Mouse (Mus musculus): ENCODE results near the gene Sypl. TPM values are rescaled to one million over a fixed set of nuclear protein-coding genes. Genes with fewer than 3 reads are reported as not detected.
"Not testable (repeated sequence)": the region's sequence is repeated elsewhere in the genome, so short reads cannot be mapped to it uniquely, and the experiment has no call there.

The Sypl gene
- polyA plus RNA-seq, 1 experiment from 2014 or later, result 105 TPM

- ATAC-seq (ENCODE audit: insufficient number of reproducible peaks, insufficient read depth, low FRiP score, low read depth), result no peak
- Histone ChIP-seq H3K9me3 (ENCODE audit: control insufficient read depth, low read length) (no peaks in the 10 kb centered on the region), H3K9ac (ENCODE audit: low read length) (no peak overlapping the region), H3K4me3 (ENCODE audit: control insufficient read depth in 1 of 2, insufficient read depth in 1 of 2, low read depth in 1 of 2, low read length in 2 of 2) (no peak overlapping the region), H3K27me3 (ENCODE audit: control insufficient read depth, insufficient read depth, low read length) (no peaks in the 10 kb centered on the region), H3K4me1 (ENCODE audit: control insufficient read depth in 2 of 2, insufficient read depth in 2 of 2, low read length in 2 of 2) (peaks cover 3 to 6% of the 10 kb centered on the region in 2 experiments; a peak in 3 of 4 replicates), H3K36me3 (ENCODE audit: control insufficient read depth, insufficient read depth, low read length) (no peaks in the 10 kb centered on the region), H3K4me2 (ENCODE audit: low read length) (no peak overlapping the region), H3K27ac (replicated peaks in 1 of 2; ENCODE audit: control insufficient read depth in 1 of 2, insufficient read depth in 1 of 2, low read depth in 2 of 2, low read length in 2 of 2) (no peak overlapping the region)
- WGBS, result 74% methylated on average over 1 of the region's 1 CpGs
Observed at GRCm38 (mm10) chr12:32986284-32986683, 32.6 kb downstream of the Sypl start.

- peak; percentile 47; the same call in 1 of the 2 replicates for ATAC-seq (ENCODE audit: insufficient number of reproducible peaks, insufficient read depth, low FRiP score, low read depth)
Observed at GRCm38 (mm10) chr12:32989731-32990130, 36.0 kb downstream of the Sypl start.

DNA sequence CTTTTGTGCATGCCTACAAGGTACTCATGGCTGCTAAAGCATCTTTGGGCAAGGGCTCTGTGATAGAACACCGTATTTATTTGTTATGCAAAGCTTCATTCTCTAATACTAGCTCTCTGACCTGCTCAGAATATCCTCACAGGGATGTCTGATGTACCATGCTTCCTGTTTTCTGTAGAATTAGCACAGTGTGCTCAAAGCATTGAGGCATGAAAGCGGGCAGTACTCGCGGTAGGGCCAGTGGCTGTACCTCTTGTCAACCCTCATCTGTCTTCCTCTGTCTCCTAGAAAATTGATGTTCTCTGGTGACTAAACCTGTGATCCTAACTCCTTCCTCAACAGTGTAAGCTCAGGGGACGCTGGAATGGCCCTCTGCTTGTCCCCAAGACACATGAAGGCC lies 40.4 kb downstream of the Sypl start:
- no peak for ATAC-seq (ENCODE audit: insufficient number of reproducible peaks, insufficient read depth, low FRiP score, low read depth)
- Histone ChIP-seq H3K27ac (replicated peaks in 1 of 2; ENCODE audit: control insufficient read depth in 1 of 2, insufficient read depth in 1 of 2, low read depth in 2 of 2, low read length in 2 of 2) (no peak overlapping the region), H3K4me2 (ENCODE audit: low read length) (no peak overlapping the region), H3K36me3 (ENCODE audit: control insufficient read depth, insufficient read depth, low read length) (no peaks in the 10 kb centered on the region), H3K4me3 (ENCODE audit: control insufficient read depth in 1 of 2, insufficient read depth in 1 of 2, low read depth in 1 of 2, low read length in 2 of 2) (no peak overlapping the region), H3K4me1 (ENCODE audit: control insufficient read depth in 2 of 2, insufficient read depth in 2 of 2, low read length in 2 of 2) (peaks cover 14 to 17% of the 10 kb centered on the region in 2 experiments), H3K9me3 (ENCODE audit: control insufficient read depth, low read length) (no peaks in the 10 kb centered on the region), H3K27me3 (ENCODE audit: control insufficient read depth, insufficient read depth, low read length) (no peaks in the 10 kb centered on the region; the same call in 1 of the 2 replicates), H3K9ac (ENCODE audit: low read length) (no peak overlapping the region)
- WGBS, result 77% methylated on average over 5 of the region's 5 CpGs

More at GRCm38 (mm10) chr12:32989731-32990130, 36.0 kb downstream of the Sypl start:
- Histone ChIP-seq H3K27ac (replicated peaks in 1 of 2; ENCODE audit: control insufficient read depth in 1 of 2, insufficient read depth in 1 of 2, low read depth in 2 of 2, low read length in 2 of 2) (peak overlapping the region; percentile 29 to 51; a peak in 3 of 4 replicates), H3K4me2 (ENCODE audit: low read length) (peak overlapping the region; percentile 16; the same call in 1 of the 2 replicates), H3K27me3 (ENCODE audit: control insufficient read depth, insufficient read depth, low read length) (no peaks in the 10 kb centered on the region; the same call in 1 of the 2 replicates), H3K4me3 (ENCODE audit: control insufficient read depth in 1 of 2, insufficient read depth in 1 of 2, low read depth in 1 of 2, low read length in 2 of 2) (no peak overlapping the region), H3K9ac (ENCODE audit: low read length) (no peak overlapping the region), H3K4me1 (ENCODE audit: control insufficient read depth in 2 of 2, insufficient read depth in 2 of 2, low read length in 2 of 2) (peaks cover 5 to 8% of the 10 kb centered on the region in 2 experiments), H3K36me3 (ENCODE audit: control insufficient read depth, insufficient read depth, low read length) (no peaks in the 10 kb centered on the region), H3K9me3 (ENCODE audit: control insufficient read depth, low read length) (no peaks in the 10 kb centered on the region)
- WGBS, result 25% methylated on average over 12 of the region's 12 CpGs

DNA sequence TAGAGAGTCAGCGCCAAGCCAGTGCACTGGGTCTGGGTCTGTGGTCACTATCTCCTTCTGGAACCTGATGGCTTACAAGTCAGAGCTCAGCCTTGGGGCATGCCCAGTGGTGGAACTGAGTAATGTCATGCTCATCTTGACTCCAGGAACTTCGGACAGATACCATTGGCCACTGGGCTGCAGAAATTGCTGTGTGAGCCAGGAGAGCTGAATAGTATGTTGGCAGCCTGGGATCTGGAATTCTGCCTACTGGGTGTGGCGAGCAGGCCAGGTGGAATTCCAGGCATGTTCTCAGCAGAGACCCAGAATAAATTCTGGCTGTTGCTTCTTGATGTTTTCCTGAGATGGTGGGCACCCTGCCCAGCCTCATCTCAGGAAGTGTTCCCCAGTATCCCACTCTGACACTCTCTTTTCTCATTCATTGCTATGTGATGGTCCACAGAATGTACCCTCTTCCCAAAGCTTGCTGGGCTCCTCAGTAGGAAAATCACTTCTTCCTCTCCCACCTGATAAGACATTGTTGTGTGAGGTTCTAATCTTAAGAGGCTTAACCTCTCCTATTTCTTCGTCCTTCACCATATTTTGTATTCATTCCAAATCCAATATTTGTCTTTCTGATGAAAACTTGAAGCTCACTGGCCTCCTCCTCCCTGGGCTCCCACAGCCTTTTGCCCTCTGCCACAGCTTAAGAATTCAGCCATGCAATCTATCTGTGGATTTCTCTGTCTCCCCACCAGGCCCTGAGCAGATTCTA lies 41.6 kb downstream of the Sypl start:
- H3K4me1 ChIP-seq (ENCODE audit: control insufficient read depth in 2 of 2, insufficient read depth in 2 of 2, low read length in 2 of 2), result peaks cover 8 to 14% of the 10 kb centered on the region in 2 experiments
- H3K27ac ChIP-seq (replicated peaks in 1 of 2; ENCODE audit: control insufficient read depth in 1 of 2, insufficient read depth in 1 of 2, low read depth in 2 of 2, low read length in 2 of 2), result no peak overlapping the region
- no peaks in the 10 kb centered on the region; the same call in 1 of the 2 replicates for H3K27me3 ChIP-seq (ENCODE audit: control insufficient read depth, insufficient read depth, low read length)
- WGBS, result 38% methylated on average over 4 of the region's 4 CpGs
- H3K36me3 ChIP-seq (ENCODE audit: control insufficient read depth, insufficient read depth, low read length), result no peaks in the 10 kb centered on the region
- no peak overlapping the region for H3K9ac ChIP-seq (ENCODE audit: low read length)
- no peak overlapping the region for H3K4me3 ChIP-seq (ENCODE audit: control insufficient read depth in 1 of 2, insufficient read depth in 1 of 2, low read depth in 1 of 2, low read length in 2 of 2)
- no peak overlapping the region for H3K4me2 ChIP-seq (ENCODE audit: low read length)
- H3K9me3 ChIP-seq (ENCODE audit: control insufficient read depth, low read length), result no peaks in the 10 kb centered on the region
- no peak for ATAC-seq (ENCODE audit: insufficient number of reproducible peaks, insufficient read depth, low FRiP score, low read depth)

DNA sequence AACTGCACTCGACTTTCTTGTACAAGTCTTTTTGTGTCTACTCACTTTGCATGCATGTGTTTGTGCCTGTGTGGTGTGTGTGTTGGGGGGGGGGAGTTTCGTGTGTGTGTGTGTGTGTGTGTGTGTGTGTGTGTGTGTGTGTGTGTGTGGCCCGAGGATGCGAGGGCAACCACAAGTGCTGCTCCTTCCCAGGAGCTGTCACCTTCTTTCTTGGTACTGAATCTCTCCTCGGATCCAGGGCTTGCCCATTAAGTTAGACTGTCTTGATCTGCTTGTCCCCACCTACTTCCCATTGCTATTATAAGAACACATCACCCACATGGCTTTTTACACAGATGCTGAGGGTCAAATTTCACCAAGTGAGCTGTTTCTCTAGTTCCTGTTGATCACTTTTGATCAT lies 45.1 kb downstream of the Sypl start:
- no peak overlapping the region for H3K4me2 ChIP-seq (ENCODE audit: low read length)
- no peak overlapping the region for H3K27ac ChIP-seq (replicated peaks in 1 of 2; ENCODE audit: control insufficient read depth in 1 of 2, insufficient read depth in 1 of 2, low read depth in 2 of 2, low read length in 2 of 2)
- no peaks in the 10 kb centered on the region for H3K36me3 ChIP-seq (ENCODE audit: control insufficient read depth, insufficient read depth, low read length)
- no peak for ATAC-seq (ENCODE audit: insufficient number of reproducible peaks, insufficient read depth, low FRiP score, low read depth)
- H3K4me3 ChIP-seq (ENCODE audit: control insufficient read depth in 1 of 2, insufficient read depth in 1 of 2, low read depth in 1 of 2, low read length in 2 of 2), result no peak overlapping the region
- 53% methylated on average over 5 of the region's 5 CpGs for WGBS
- H3K4me1 ChIP-seq (ENCODE audit: control insufficient read depth in 2 of 2, insufficient read depth in 2 of 2, low read length in 2 of 2), result peaks cover 8 to 14% of the 10 kb centered on the region in 2 experiments
- no peak overlapping the region for H3K9ac ChIP-seq (ENCODE audit: low read length)
- no peaks in the 10 kb centered on the region; the same call in 1 of the 2 replicates for H3K27me3 ChIP-seq (ENCODE audit: control insufficient read depth, insufficient read depth, low read length)
- H3K9me3 ChIP-seq (ENCODE audit: control insufficient read depth, low read length), result no peaks in the 10 kb centered on the region

- H3K9ac ChIP-seq (ENCODE audit: low read length); H3K4me2 ChIP-seq (ENCODE audit: low read length); H3K27me3 ChIP-seq (ENCODE audit: control insufficient read depth, insufficient read depth, low read length); H3K9me3 ChIP-seq (ENCODE audit: control insufficient read depth, low read length); H3K4me3 ChIP-seq (ENCODE audit: control insufficient read depth in 1 of 2, insufficient read depth in 1 of 2, low read depth in 1 of 2, low read length in 2 of 2); ATAC-seq (ENCODE audit: insufficient number of reproducible peaks, insufficient read depth, low FRiP score, low read depth); H3K36me3 ChIP-seq (ENCODE audit: control insufficient read depth, insufficient read depth, low read length); H3K27ac ChIP-seq (replicated peaks in 1 of 2; ENCODE audit: control insufficient read depth in 1 of 2, insufficient read depth in 1 of 2, low read depth in 2 of 2, low read length in 2 of 2): not testable (repeated sequence)
- H3K4me1 ChIP-seq (ENCODE audit: control insufficient read depth in 2 of 2, insufficient read depth in 2 of 2, low read length in 2 of 2), result peaks cover 5 to 11% of the 10 kb centered on the region in 2 experiments
- 35% methylated on average over 3 of the region's 3 CpGs for WGBS
Observed at GRCm38 (mm10) chr12:32999778-33000177, 46.1 kb downstream of the Sypl start.

DNA sequence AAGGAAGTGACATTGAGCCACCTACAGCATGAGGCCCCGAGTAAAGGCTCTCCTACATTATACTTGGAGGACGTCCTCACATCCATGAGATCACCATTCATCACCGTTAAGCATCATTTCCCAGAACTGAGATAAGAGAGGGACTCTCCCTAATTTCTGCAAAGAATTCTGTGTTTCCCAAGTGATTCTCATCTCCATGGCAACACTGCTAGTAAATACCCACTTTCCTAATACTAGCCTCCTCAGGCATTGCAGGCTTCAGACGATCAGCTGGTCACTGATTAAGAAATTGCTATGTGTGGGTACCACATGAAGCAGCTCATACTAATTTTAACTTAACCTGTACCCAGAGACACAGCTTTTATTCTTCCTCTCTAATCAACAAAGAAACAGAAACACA lies 46.7 kb downstream of the Sypl start:
- H3K4me1 ChIP-seq (ENCODE audit: control insufficient read depth in 2 of 2, insufficient read depth in 2 of 2, low read length in 2 of 2), result peaks cover 0 to 5% of the 10 kb centered on the region in 2 experiments; a peak in 2 of 4 replicates
- H3K9me3 ChIP-seq (ENCODE audit: control insufficient read depth, low read length), result no peaks in the 10 kb centered on the region
- H3K4me2 ChIP-seq (ENCODE audit: low read length), result no peak overlapping the region
- H3K27me3 ChIP-seq (ENCODE audit: control insufficient read depth, insufficient read depth, low read length), result no peaks in the 10 kb centered on the region
- no peak overlapping the region for H3K27ac ChIP-seq (replicated peaks in 1 of 2; ENCODE audit: control insufficient read depth in 1 of 2, insufficient read depth in 1 of 2, low read depth in 2 of 2, low read length in 2 of 2)
- no peak overlapping the region for H3K9ac ChIP-seq (ENCODE audit: low read length)
- no peaks in the 10 kb centered on the region for H3K36me3 ChIP-seq (ENCODE audit: control insufficient read depth, insufficient read depth, low read length)
- WGBS, result 55% methylated on average over 4 of the region's 4 CpGs
- H3K4me3 ChIP-seq (ENCODE audit: control insufficient read depth in 1 of 2, insufficient read depth in 1 of 2, low read depth in 1 of 2, low read length in 2 of 2), result no peak overlapping the region
- no peak for ATAC-seq (ENCODE audit: insufficient number of reproducible peaks, insufficient read depth, low FRiP score, low read depth)
